Mouse (Mus musculus): ENCODE measurements around the gene Jade1.

- TF ChIP-seq BHLHE40 (IDR thresholded peaks at IDR 0.05; ENCODE audit: borderline replicate concordance, low read depth, low read length) (no peak), CTCF (IDR thresholded peaks at IDR 0.05 in 2 of 3, conservative IDR thresholded peaks at IDR 0.05 in 1 of 3; ENCODE audit: control insufficient read depth in 1 of 3, insufficient read depth in 1 of 3, low read depth in 2 of 3, low read length in 3 of 3, poor library complexity in 1 of 3, severe bottlenecking in 1 of 3) (no peak), POLR2A (IDR thresholded peaks at IDR 0.05; ENCODE audit: control insufficient read depth in 1 of 2, insufficient read depth in 1 of 2, low read depth in 1 of 2, low read length in 2 of 2, poor library complexity in 1 of 2) (no peak), KAT2A (conservative IDR thresholded peaks at IDR 0.05; ENCODE audit: low read depth, low read length) (no peak), CHD1 (IDR thresholded peaks at IDR 0.05; ENCODE audit: low read depth, low read length) (no peak), ETS1 (IDR thresholded peaks at IDR 0.05; ENCODE audit: low read depth, low read length) (no peak)
These were observed 32.1 kb upstream of the Jade1 start for GRCm38 (mm10) chr3:41523460-41523859.
